In the genomic region with DNA sequence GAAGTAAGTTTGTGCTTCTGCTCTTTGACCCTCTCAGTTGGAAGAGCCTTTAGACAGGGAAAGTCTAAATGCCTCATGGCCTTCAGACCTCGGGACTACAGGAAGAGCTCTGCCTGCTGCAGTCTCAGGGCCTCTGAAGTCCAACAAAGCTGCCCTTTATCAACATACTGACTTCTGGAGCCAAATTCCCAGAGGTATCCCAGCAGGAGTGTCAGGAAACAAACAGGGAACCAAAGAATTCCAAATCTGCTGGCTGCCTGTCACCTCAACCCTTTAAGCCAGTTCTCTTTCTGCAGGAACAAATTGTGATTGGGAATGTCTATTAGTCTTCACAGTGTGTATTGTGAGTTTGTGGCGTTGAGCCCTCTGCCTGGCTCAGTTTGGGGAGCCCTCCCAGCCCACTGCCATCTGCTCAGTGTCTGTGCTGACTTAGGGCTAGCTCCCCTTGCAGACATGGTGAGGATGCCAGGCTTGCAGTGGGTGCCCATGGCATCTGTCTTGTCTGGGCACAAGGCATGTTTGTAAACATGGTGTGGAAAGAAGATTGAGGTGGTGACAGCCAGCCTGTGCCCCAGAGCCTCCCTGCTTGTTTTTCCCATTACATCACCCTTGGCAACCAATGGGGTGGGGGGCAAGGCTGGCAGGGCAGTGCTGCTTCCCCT, we compare ENCODE assay signal across 10 mouse cellular contexts.
DNase-seq lines count a peak whose midpoint lies in the region; ATAC-seq and TF ChIP-seq lines count a peak whose summit lies in the region.
"Had no signal": no experiment of that assay in that cellular context is flagged by ENCODE, and none has a peak within 500 bp of the region (broad histone marks: within the 10 kb centered on the region; RNA-seq: fewer than 3 reads in every experiment).

No protein-coding gene starts in this region.

- H3K9ac ChIP-seq in heart, embryonic 14.5 days (ENCODE audit: low read length), result no peak overlapping the region
- no peak overlapping the region for H3K9ac ChIP-seq in liver, postnatal 0 days (replicated peaks)

- no peak overlapping the region for H3K4me2 ChIP-seq in heart, embryonic 14.5 days (ENCODE audit: low read length)
- no peak overlapping the region for H3K4me2 ChIP-seq in liver, postnatal 0 days (ENCODE audit: low read depth, low read length)

- TF ChIP-seq CTCF in kidney, adult 2 months (conservative IDR thresholded peaks at IDR 0.05; ENCODE audit: insufficient read depth, insufficient read length, low read depth, low read length), result no peak
- no peak for TF ChIP-seq CTCF in liver, postnatal 0 days (IDR thresholded peaks at IDR 0.05; ENCODE audit: low read depth)

- peak; percentile 38 for DNase-seq in kidney, adult 2 months
- no peak for DNase-seq in kidney, adult 18-20 months
- DNase-seq in cerebellum, adult 18-20 months, result peak; percentile 20 to 39
- no peak for DNase-seq in liver, postnatal 0 days
- no peak for DNase-seq in thymus, postnatal 36 days
- no peak for DNase-seq in urinary bladder, postnatal 4 days (ENCODE audit: low spot score in 2 of 2)

- no peak overlapping the region for H3K4me3 ChIP-seq in kidney, adult 2 months (ENCODE audit: insufficient read depth, low read depth, low read length)
- no peak overlapping the region for H3K4me3 ChIP-seq in heart, embryonic 14.5 days (ENCODE audit: control insufficient read depth in 1 of 2, insufficient read depth in 1 of 2, low read depth in 1 of 2, low read length in 2 of 2)
- no peak overlapping the region for H3K4me3 ChIP-seq in liver, postnatal 0 days (ENCODE audit: low read depth, low read length)
- H3K4me3 ChIP-seq: erythroblast, embryonic 14.5 days had no signal

- no peaks in the 10 kb centered on the region for H3K36me3 ChIP-seq in kidney, adult 2 months (ENCODE audit: control insufficient read depth, insufficient read depth, low read length)
- H3K36me3 ChIP-seq in heart, embryonic 14.5 days (ENCODE audit: control insufficient read depth, insufficient read depth, low read length), result no peaks in the 10 kb centered on the region
- H3K36me3 ChIP-seq in liver, postnatal 0 days (replicated peaks; ENCODE audit: insufficient read depth, low read length), result no peaks in the 10 kb centered on the region
- H3K36me3 ChIP-seq: G1E had no signal

- 31% methylated on average over 2 of the region's 2 CpGs for WGBS in kidney, adult 2 months
- 4% methylated on average over 2 of the region's 2 CpGs for WGBS in heart, embryonic 14.5 days
- 39% methylated on average over 2 of the region's 2 CpGs for WGBS in liver, postnatal 0 days (ENCODE audit: insufficient replicate concordance)

- no peaks in the 10 kb centered on the region for H3K27me3 ChIP-seq in kidney, adult 2 months (replicated peaks; ENCODE audit: control insufficient read depth, insufficient read depth, low read length)
- no peaks in the 10 kb centered on the region for H3K27me3 ChIP-seq in heart, embryonic 14.5 days (ENCODE audit: control insufficient read depth, insufficient read depth, low read length)
- no peaks in the 10 kb centered on the region for H3K27me3 ChIP-seq in liver, postnatal 0 days (ENCODE audit: insufficient read depth, low read length)

- peaks cover 5% of the 10 kb centered on the region for H3K4me1 ChIP-seq in kidney, adult 2 months (ENCODE audit: control insufficient read depth, insufficient read depth, low read length)
- peaks cover 14 to 17% of the 10 kb centered on the region in 2 experiments for H3K4me1 ChIP-seq in heart, embryonic 14.5 days (ENCODE audit: control insufficient read depth in 2 of 2, insufficient read depth in 2 of 2, low read length in 2 of 2)
- peaks cover 3% of the 10 kb centered on the region; the same call in 1 of the 2 replicates for H3K4me1 ChIP-seq in liver, postnatal 0 days (ENCODE audit: insufficient read depth)

- no peak for ATAC-seq in heart, embryonic 14.5 days (ENCODE audit: insufficient number of reproducible peaks, insufficient read depth, low FRiP score, low read depth)
- no peak for ATAC-seq in liver, postnatal 0 days
- ATAC-seq in inflammation-experienced regulatory T-cells, adult 6 months, result no peak

- TF ChIP-seq POLR2A in kidney, adult 2 months (IDR thresholded peaks at IDR 0.05; ENCODE audit: low read depth, low read length), result no peak

- no peaks in the 10 kb centered on the region for H3K9me3 ChIP-seq in heart, embryonic 14.5 days (ENCODE audit: control insufficient read depth, low read length)
- H3K9me3 ChIP-seq in liver, postnatal 0 days (ENCODE audit: low read length), result no peaks in the 10 kb centered on the region
- H3K9me3 ChIP-seq: G1E had no signal

- no peak for TF ChIP-seq EP300 in liver, postnatal 0 days (IDR thresholded peaks at IDR 0.05; ENCODE audit: low read depth)

- peak overlapping the region; percentile 60; the same call in 1 of the 2 replicates for H3K27ac ChIP-seq in kidney, adult 2 months (ENCODE audit: insufficient read depth, low read depth, low read length)
- peak overlapping the region; percentile 70 to 80 for H3K27ac ChIP-seq in heart, embryonic 14.5 days (replicated peaks in 1 of 2; ENCODE audit: control insufficient read depth in 1 of 2, insufficient read depth in 1 of 2, low read depth in 2 of 2, low read length in 2 of 2)
- peak overlapping the region; percentile 7; the same call in 1 of the 2 replicates for H3K27ac ChIP-seq in liver, postnatal 0 days (ENCODE audit: low read depth)

Comparison
In these comparisons a context has a peak if more than half of its experiments do, and no peak if none do; other contexts are left out.
1. DNase-seq: peak in kidney, adult 2 months (single experiment) and cerebellum, adult 18-20 months (2 of 2); none in kidney, adult 18-20 months (single experiment), liver, postnatal 0 days (single experiment), thymus, postnatal 36 days (0 of 2) and urinary bladder, postnatal 4 days (0 of 2).
2. H3K27ac ChIP-seq: peak in every context shown above with its lines; median percentile 75 in heart, embryonic 14.5 days; 60 in kidney, adult 2 months; 7 in liver, postnatal 0 days.